ENCODE assay signal across 18 mouse cellular contexts in genomic region chr1:87648657-87649056, GRCm38 (mm10). TPM values are rescaled to one million over a fixed set of nuclear protein-coding genes. Genes with fewer than 3 reads are reported as not detected.
A peak's percentile ranks its signal among the peaks of the same experiment; 100 is the strongest.
DNase-seq lines count a peak whose midpoint lies in the region; ATAC-seq and TF ChIP-seq lines count a peak whose summit lies in the region.
"Had no signal": no experiment of that assay in that cellular context is flagged by ENCODE, and none has a peak within 500 bp of the region (broad histone marks: within the 10 kb centered on the region; RNA-seq: fewer than 3 reads in every experiment).

No protein-coding gene starts in this region.

- peak; percentile 77 for ATAC-seq in liver, embryonic 12.5 days
- ATAC-seq: forebrain, postnatal 0 days had no signal

- peaks cover 42% of the 10 kb centered on the region for H3K4me1 ChIP-seq in spleen, adult 2 months (ENCODE audit: control insufficient read depth, insufficient read depth, insufficient read length)
- peaks cover 72% of the 10 kb centered on the region for H3K4me1 ChIP-seq in liver, embryonic 12.5 days
- H3K4me1 ChIP-seq: embryonic facial prominence, embryonic 12.5 days; neural tube, embryonic 13.5 days had no signal

- peak overlapping the region; percentile 78; the same call in 1 of the 2 replicates for H3K27ac ChIP-seq in spleen, adult 2 months (ENCODE audit: insufficient read depth, low read length)
- peak overlapping the region; percentile 87 for H3K27ac ChIP-seq in liver, embryonic 12.5 days
- H3K27ac ChIP-seq: embryonic facial prominence, embryonic 12.5 days; heart, adult 2 months; hindbrain, embryonic 14.5 days; neural tube, embryonic 13.5 days had no signal

- no peak overlapping the region for H3K4me3 ChIP-seq in spleen, adult 2 months (ENCODE audit: extremely low read depth, insufficient read depth, insufficient read length)
- no peak overlapping the region for H3K4me3 ChIP-seq in liver, embryonic 12.5 days
- H3K4me3 ChIP-seq: embryonic facial prominence, embryonic 12.5 days; heart, adult 2 months; neural tube, embryonic 13.5 days had no signal

- no peaks in the 10 kb centered on the region for H3K9me3 ChIP-seq in liver, embryonic 12.5 days (replicated peaks)
- H3K9me3 ChIP-seq: embryonic facial prominence, embryonic 12.5 days; neural tube, embryonic 13.5 days had no signal

- DNase-seq in embryo, embryonic 10 days (ENCODE audit: low spot score): peak; percentile 26
- DNase-seq in embryo, embryonic 9.5 days (ENCODE audit: extremely low spot score): no peak
- DNase-seq in spleen, adult 2 months (ENCODE audit: low read depth in 1 of 2, low spot score in 2 of 2): no peak
- no peak for DNase-seq in spleen, adult 18-20 months
- peak; percentile 29 for DNase-seq in splenic B cell, adult 2 months (ENCODE audit: low read depth, low spot score)
- no peak for DNase-seq in MN1 (ENCODE audit: low spot score)
- DNase-seq in urinary bladder, postnatal 36 days (ENCODE audit: low spot score in 2 of 2): no peak
- DNase-seq: cerebellum, adult 11 months; cerebellum, postnatal 36 days; forebrain, postnatal 0 days; heart, adult 2 months; kidney, adult 11 months; kidney, postnatal 14 days; lung, embryonic 14.5 days had no signal

- H3K27me3 ChIP-seq in spleen, adult 2 months (ENCODE audit: control insufficient read depth, insufficient read depth, low read length): no peaks in the 10 kb centered on the region
- H3K27me3 ChIP-seq in liver, embryonic 12.5 days (replicated peaks): no peaks in the 10 kb centered on the region
- H3K27me3 ChIP-seq in splenic B cell, adult 2 months (ENCODE audit: control insufficient read depth, insufficient read depth, low read length, poor library complexity, severe bottlenecking): no peaks in the 10 kb centered on the region
- H3K27me3 ChIP-seq: embryonic facial prominence, embryonic 12.5 days; neural tube, embryonic 13.5 days had no signal

- peak overlapping the region; percentile 42 for H3K4me2 ChIP-seq in liver, embryonic 12.5 days
- H3K4me2 ChIP-seq: embryonic facial prominence, embryonic 12.5 days; hindbrain, embryonic 14.5 days; lung, embryonic 14.5 days; neural tube, embryonic 13.5 days had no signal

- TF ChIP-seq POLR2A in spleen, adult 2 months (IDR thresholded peaks at IDR 0.05; ENCODE audit: low read depth, low read length): no peak

- TF ChIP-seq CTCF in spleen, adult 2 months (IDR thresholded peaks at IDR 0.05; ENCODE audit: extremely low read depth, insufficient read depth, insufficient read length, insufficient replicate concordance): no peak

- H3K36me3 ChIP-seq in spleen, adult 2 months (ENCODE audit: control insufficient read depth, insufficient read depth, low read length): peaks cover 6% of the 10 kb centered on the region; the same call in 1 of the 2 replicates
- H3K36me3 ChIP-seq in liver, embryonic 12.5 days: peaks cover 6% of the 10 kb centered on the region; the same call in 1 of the 2 replicates
- H3K36me3 ChIP-seq in splenic B cell, adult 2 months (ENCODE audit: control insufficient read depth, insufficient read depth, low read length, poor library complexity, severe bottlenecking): no peaks in the 10 kb centered on the region; the same call in none of the 2 replicates
- H3K36me3 ChIP-seq: embryonic facial prominence, embryonic 12.5 days; neural tube, embryonic 13.5 days had no signal

- 26% methylated on average over 7 of the region's 7 CpGs for WGBS in spleen, adult 2 months
- WGBS in liver, embryonic 12.5 days (ENCODE audit: insufficient replicate concordance): 18% methylated on average over 7 of the region's 7 CpGs

- peak overlapping the region; percentile 57 for H3K9ac ChIP-seq in liver, embryonic 12.5 days
- H3K9ac ChIP-seq: embryonic facial prominence, embryonic 12.5 days; forebrain, postnatal 0 days; hindbrain, embryonic 14.5 days; lung, embryonic 14.5 days; neural tube, embryonic 13.5 days had no signal

RNA-seq across cellular contexts. Expression of gene Inpp5d, which starts 28.5 kb away (rescaled TPM):
- polyA plus RNA-seq in spleen, adult 2 months (2012; rRNA removed): 204 and 282 TPM in 2 replicates
- 16.0 and 17.1 TPM in 2 replicates for polyA plus RNA-seq in liver, embryonic 12.5 days (2016; fragmentation: Nextera tagmentation; extraction: Ambion mirVana)

Comparison
In these comparisons a context has a peak if more than half of its experiments do, and no peak if none do; other contexts are left out.
1. DNase-seq: peak in embryo, embryonic 10 days (single experiment) and splenic B cell, adult 2 months (single experiment); none in embryo, embryonic 9.5 days (single experiment), spleen, adult 2 months (0 of 2), spleen, adult 18-20 months (0 of 2), MN1 (single experiment) and urinary bladder, postnatal 36 days (0 of 2).
2. RNA of gene Inpp5d, which starts 28.5 kb away (polyA plus RNA-seq): 204 to 282 TPM in spleen, adult 2 months; 16.0 to 17.1 TPM in liver, embryonic 12.5 days; every median in the first group is over 10 times any median in the second.